Mouse (Mus musculus): ENCODE measurements around the gene Il1rn. TPM values are rescaled to one million over a fixed set of nuclear protein-coding genes. Genes with fewer than 3 reads are reported as not detected.

The Il1rn gene
- total and polyA plus RNA-seq, 3 experiments = not detected

DNA sequence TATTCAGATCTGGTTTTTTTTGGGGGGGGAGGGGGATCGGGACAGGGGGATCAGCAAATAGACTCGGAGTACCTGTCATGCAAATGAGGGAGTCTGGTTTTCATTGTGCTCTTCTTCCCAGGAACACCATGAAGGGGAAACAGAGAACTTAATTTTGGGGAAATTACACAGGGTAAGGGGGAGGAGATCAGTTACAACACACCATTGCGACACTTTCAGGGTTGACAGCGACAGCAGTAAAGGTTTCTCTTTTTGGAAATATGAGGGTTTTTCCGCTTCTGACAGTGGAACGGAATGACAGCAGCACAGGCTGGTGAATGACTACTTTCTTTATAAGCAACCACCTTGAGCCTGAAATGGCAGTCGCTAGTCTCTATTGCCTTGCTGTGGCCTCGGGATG lies 8.4 kb downstream of the Il1rn start:
- Histone ChIP-seq H3K27me3 (ENCODE audit: control insufficient read depth in 1 of 2, insufficient read depth in 2 of 2, low read length in 2 of 2) (no peaks in the 10 kb centered on the region), H3K4me3 (ENCODE audit: control insufficient read depth in 1 of 2, insufficient read depth in 1 of 2, low read depth in 2 of 2, low read length in 2 of 2) (no peak overlapping the region), H3K9me3 (replicated peaks; ENCODE audit: insufficient read depth, low read length) (no peaks in the 10 kb centered on the region), H3K9ac (ENCODE audit: control insufficient read depth, low read depth, low read length, poor library complexity, severe bottlenecking) (no peak overlapping the region), H3K36me3 (ENCODE audit: control insufficient read depth in 1 of 2, insufficient read depth in 2 of 2, low read length in 2 of 2) (no peaks in the 10 kb centered on the region), H3K79me2 (ENCODE audit: control insufficient read depth, insufficient read depth, low read length, poor library complexity) (no peaks in the 10 kb centered on the region), H3K4me1 (ENCODE audit: control insufficient read depth in 1 of 2, insufficient read depth in 2 of 2, low read length in 2 of 2) (no peaks in the 10 kb centered on the region), H3K27ac (ENCODE audit: control insufficient read depth, low read depth, low read length) (no peak overlapping the region)
- no peak for DNase-seq (ENCODE audit: low read depth, low spot score)
- TF ChIP-seq ZKSCAN1 (IDR thresholded peaks at IDR 0.05; ENCODE audit: low read depth, low read length) (no peak), USF2 (IDR thresholded peaks at IDR 0.05; ENCODE audit: borderline replicate concordance in 1 of 2, insufficient read depth in 1 of 2, low read depth in 1 of 2, low read length in 2 of 2) (no peak), POLR2A (IDR thresholded peaks at IDR 0.05; ENCODE audit: control insufficient read depth in 1 of 2, insufficient read depth in 1 of 2, low read depth in 1 of 2, low read length in 2 of 2, poor library complexity in 1 of 2) (no peak), USF1 (IDR thresholded peaks at IDR 0.05; ENCODE audit: low read depth, low read length) (no peak), ZNF384 (IDR thresholded peaks at IDR 0.05; ENCODE audit: low read depth, low read length) (no peak), GABPA (IDR thresholded peaks at IDR 0.05; ENCODE audit: low read depth, low read length) (no peak), RAD21 (IDR thresholded peaks at IDR 0.05; ENCODE audit: low read depth, low read length) (no peak), POLR2AphosphoS5 (IDR thresholded peaks at IDR 0.05; ENCODE audit: borderline replicate concordance, low read depth, low read length) (no peak), ZMIZ1 (IDR thresholded peaks at IDR 0.05; ENCODE audit: low read depth, low read length) (no peak), GATA1 (IDR thresholded peaks at IDR 0.05; ENCODE audit: low read depth, low read length) (no peak), MAX (IDR thresholded peaks at IDR 0.05; ENCODE audit: low read length) (no peak), ELF1 (IDR thresholded peaks at IDR 0.05; ENCODE audit: low read depth, low read length) (no peak), MXI1 (IDR thresholded peaks at IDR 0.05; ENCODE audit: low read depth, low read length) (no peak), TBP (IDR thresholded peaks at IDR 0.05; ENCODE audit: low read depth, low read length) (no peak), CHD2 (IDR thresholded peaks at IDR 0.05; ENCODE audit: low read length) (no peak), TCF12 (IDR thresholded peaks at IDR 0.05; ENCODE audit: low read depth, low read length) (no peak), NELFE (IDR thresholded peaks at IDR 0.05; ENCODE audit: low read depth, low read length) (no peak), BHLHE40 (IDR thresholded peaks at IDR 0.05; ENCODE audit: borderline replicate concordance, low read depth, low read length) (no peak), CTCF (IDR thresholded peaks at IDR 0.05 in 2 of 3, conservative IDR thresholded peaks at IDR 0.05 in 1 of 3; ENCODE audit: control insufficient read depth in 1 of 3, insufficient read depth in 1 of 3, low read depth in 2 of 3, low read length in 3 of 3, poor library complexity in 1 of 3, severe bottlenecking in 1 of 3) (no peak)

DNA sequence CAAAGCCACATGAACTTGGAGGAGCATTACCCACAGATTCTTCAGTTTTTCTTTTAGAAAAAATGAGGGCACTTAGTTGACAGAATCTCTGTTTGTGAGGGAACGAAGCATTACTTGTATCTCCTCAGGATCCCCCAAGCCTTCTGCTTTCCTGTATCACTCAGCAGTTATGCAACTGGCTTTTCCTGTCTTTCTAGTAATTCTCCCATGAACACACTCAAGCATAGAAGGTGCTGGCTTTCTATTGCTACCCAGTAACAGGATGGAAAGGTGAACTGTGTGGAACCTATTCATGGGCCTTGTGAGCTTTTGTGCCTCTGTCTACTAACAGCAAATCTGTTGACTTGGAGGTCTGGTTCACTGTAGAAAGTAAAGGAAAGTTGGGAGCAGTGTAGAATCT lies 11.3 kb downstream of the Il1rn start:
- Histone ChIP-seq H3K4me1 (ENCODE audit: control insufficient read depth in 1 of 2, insufficient read depth in 2 of 2, low read length in 2 of 2) (no peaks in the 10 kb centered on the region), H3K9ac (ENCODE audit: control insufficient read depth, low read depth, low read length, poor library complexity, severe bottlenecking) (no peak overlapping the region), H3K27ac (ENCODE audit: control insufficient read depth, low read depth, low read length) (no peak overlapping the region), H3K9me3 (replicated peaks; ENCODE audit: insufficient read depth, low read length) (no peaks in the 10 kb centered on the region), H3K79me2 (ENCODE audit: control insufficient read depth, insufficient read depth, low read length, poor library complexity) (no peaks in the 10 kb centered on the region), H3K4me3 (ENCODE audit: control insufficient read depth in 1 of 2, insufficient read depth in 1 of 2, low read depth in 2 of 2, low read length in 2 of 2) (no peak overlapping the region), H3K36me3 (ENCODE audit: control insufficient read depth in 1 of 2, insufficient read depth in 2 of 2, low read length in 2 of 2) (no peaks in the 10 kb centered on the region), H3K27me3 (ENCODE audit: control insufficient read depth in 1 of 2, insufficient read depth in 2 of 2, low read length in 2 of 2) (no peaks in the 10 kb centered on the region)
- no peak for TF ChIP-seq POLR2AphosphoS2 (IDR thresholded peaks at IDR 0.05; ENCODE audit: low read length)
- no peak for TF ChIP-seq ELF1 (IDR thresholded peaks at IDR 0.05; ENCODE audit: low read depth, low read length)
- no peak for TF ChIP-seq E2F4 (IDR thresholded peaks at IDR 0.05; ENCODE audit: borderline replicate concordance, low read depth, low read length)
- no peak for TF ChIP-seq MAZ (IDR thresholded peaks at IDR 0.05; ENCODE audit: low read depth, low read length)
- TF ChIP-seq MYB (IDR thresholded peaks at IDR 0.05; ENCODE audit: low read depth, low read length) = no peak
- TF ChIP-seq USF1 (IDR thresholded peaks at IDR 0.05; ENCODE audit: low read depth, low read length) = no peak
- no peak for DNase-seq (ENCODE audit: low read depth, low spot score)

Measured in MEL (cell line).